Comparison of ENCODE assay signal across 8 mouse cellular contexts in the genomic region with DNA sequence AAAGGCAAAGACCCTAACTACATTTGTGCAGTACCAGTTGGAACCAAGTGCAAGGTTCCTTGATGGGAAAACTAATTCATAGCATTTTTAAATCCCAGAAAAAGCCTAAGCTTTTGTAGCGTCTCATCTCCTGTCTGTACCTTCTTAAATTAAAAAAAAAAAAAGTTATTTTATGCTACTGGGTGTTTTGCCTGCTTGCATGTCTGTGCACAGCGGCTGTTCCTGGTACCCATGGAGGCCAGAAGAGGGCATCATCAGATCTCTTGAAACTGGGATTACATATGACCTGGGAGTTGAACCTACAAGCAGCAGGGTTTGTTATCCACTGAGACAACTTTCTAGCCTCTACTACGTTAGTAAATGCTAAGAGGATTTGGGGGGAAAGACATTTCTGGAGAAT.
DNase-seq lines count a peak whose midpoint lies in the region; ATAC-seq and TF ChIP-seq lines count a peak whose summit lies in the region.

No protein-coding gene starts in this region.

- no peaks in the 10 kb centered on the region for H3K27me3 ChIP-seq in intestine, postnatal 0 days (replicated peaks; ENCODE audit: control insufficient read depth, insufficient read depth, low read length)
- H3K27me3 ChIP-seq in midbrain, postnatal 0 days (ENCODE audit: insufficient read depth, low read length): no peaks in the 10 kb centered on the region

- intact Hi-C loops in left cerebral cortex, postnatal 14 days (cut with DNase I): loop anchor here (5.0 kb wide), 1 partner anchor 193 kb away; no protein-coding TSS in a partner anchor

- peak overlapping the region; percentile 76 for H3K4me2 ChIP-seq in intestine, postnatal 0 days (replicated peaks; ENCODE audit: low read depth)
- peak overlapping the region; percentile 80 for H3K4me2 ChIP-seq in midbrain, postnatal 0 days (ENCODE audit: low read depth, low read length, poor library complexity, severe bottlenecking)

- no peak overlapping the region for H3K9ac ChIP-seq in intestine, postnatal 0 days (ENCODE audit: low read depth, low read length)
- no peak overlapping the region for H3K9ac ChIP-seq in midbrain, postnatal 0 days (replicated peaks; ENCODE audit: low read length, poor library complexity, severe bottlenecking)

- H3K9me3 ChIP-seq in intestine, postnatal 0 days (ENCODE audit: control insufficient read depth): no peaks in the 10 kb centered on the region
- no peaks in the 10 kb centered on the region for H3K9me3 ChIP-seq in midbrain, postnatal 0 days (ENCODE audit: low read length)

- ATAC-seq in frontal cortex, adult (ENCODE audit: low TSS enrichment): 0 out of 2 replicates have a peak, but pooled peaks have one; percentile 0
- ATAC-seq in CD4-positive, CD25-positive, alpha-beta regulatory T cell, adult 4 months: peak; percentile 13
- no peak for ATAC-seq in intestine, postnatal 0 days
- ATAC-seq in midbrain, postnatal 0 days (ENCODE audit: low FRiP score): no peak

- WGBS in intestine, postnatal 0 days: 30% methylated on average over 3 of the region's 3 CpGs
- WGBS in midbrain, postnatal 0 days: 15% methylated on average over 3 of the region's 3 CpGs

- H3K27ac ChIP-seq in intestine, postnatal 0 days (ENCODE audit: low read depth, low read length): peak overlapping the region; percentile 93; the same call in 1 of the 2 replicates
- H3K27ac ChIP-seq in midbrain, postnatal 0 days (ENCODE audit: low read depth, low read length): peak overlapping the region; percentile 68

- H3K4me3 ChIP-seq in intestine, postnatal 0 days (ENCODE audit: low read depth, low read length): peak overlapping the region; percentile 44
- H3K4me3 ChIP-seq in midbrain, postnatal 0 days (ENCODE audit: low read depth, low read length): peak overlapping the region; percentile 49

- peak; percentile 50 for TF ChIP-seq CTCF in intestine, postnatal 0 days (IDR thresholded peaks at IDR 0.05; ENCODE audit: low read depth)
- peak; percentile 57 for TF ChIP-seq CTCF in midbrain, postnatal 0 days (IDR thresholded peaks at IDR 0.05)

- no peaks in the 10 kb centered on the region for H3K36me3 ChIP-seq in intestine, postnatal 0 days (ENCODE audit: control insufficient read depth, insufficient read depth)
- H3K36me3 ChIP-seq in midbrain, postnatal 0 days (ENCODE audit: insufficient read depth, low read length): no peaks in the 10 kb centered on the region

- no peaks in the 10 kb centered on the region for H3K4me1 ChIP-seq in intestine, postnatal 0 days (replicated peaks; ENCODE audit: control insufficient read depth, insufficient read depth, low read length)
- peaks cover 6% of the 10 kb centered on the region for H3K4me1 ChIP-seq in midbrain, postnatal 0 days (ENCODE audit: insufficient read depth, low read length)

- no peak for DNase-seq in frontal cortex, adult 2 months (ENCODE audit: extremely low spot score in 1 of 2, low spot score in 1 of 2)
- peak; percentile 41 for DNase-seq in embryo, embryonic 11 days
- DNase-seq in midbrain, postnatal 0 days (ENCODE audit: low spot score): no peak
- DNase-seq in left cerebral cortex, adult 9 months (ENCODE audit: low spot score in 2 of 2): no peak
- DNase-seq in left cerebral cortex, postnatal 14 days (ENCODE audit: low spot score in 2 of 2): no peak

Comparison
In these comparisons a context has a peak if more than half of its experiments do, and no peak if none do; other contexts are left out.
1. ATAC-seq: peak in frontal cortex, adult (single experiment) and CD4-positive, CD25-positive, alpha-beta regulatory T cell, adult 4 months (single experiment); none in intestine, postnatal 0 days (single experiment) and midbrain, postnatal 0 days (single experiment).